Mouse (Mus musculus): ENCODE data around the gene Fggy. TPM values are rescaled to one million over a fixed set of nuclear protein-coding genes. Genes with fewer than 3 reads are reported as not detected.

The Fggy gene
- total and polyA plus RNA-seq, 3 experiments = not detected

- Histone ChIP-seq H3K4me3 (ENCODE audit: control insufficient read depth in 1 of 2, insufficient read depth in 1 of 2, low read depth in 2 of 2, low read length in 2 of 2) (no peak overlapping the region), H3K79me2 (ENCODE audit: control insufficient read depth, insufficient read depth, low read length, poor library complexity) (no peaks in the 10 kb centered on the region), H3K27ac (ENCODE audit: control insufficient read depth, low read depth, low read length) (no peak overlapping the region), H3K4me1 (ENCODE audit: control insufficient read depth in 1 of 2, insufficient read depth in 2 of 2, low read length in 2 of 2) (no peaks in the 10 kb centered on the region), H3K36me3 (ENCODE audit: control insufficient read depth in 1 of 2, insufficient read depth in 2 of 2, low read length in 2 of 2) (no peaks in the 10 kb centered on the region), H3K9me3 (replicated peaks; ENCODE audit: insufficient read depth, low read length) (no peaks in the 10 kb centered on the region), H3K9ac (ENCODE audit: control insufficient read depth, low read depth, low read length, poor library complexity, severe bottlenecking) (no peak overlapping the region), H3K27me3 (ENCODE audit: control insufficient read depth in 1 of 2, insufficient read depth in 2 of 2, low read length in 2 of 2) (no peaks in the 10 kb centered on the region)
- DNase-seq (ENCODE audit: low read depth, low spot score) = no peak
- TF ChIP-seq EP300 (IDR thresholded peaks at IDR 0.05; ENCODE audit: low read depth in 1 of 2, low read length in 2 of 2) (no peak), RAD21 (IDR thresholded peaks at IDR 0.05; ENCODE audit: low read depth, low read length) (no peak), GABPA (IDR thresholded peaks at IDR 0.05; ENCODE audit: low read depth, low read length) (no peak), USF1 (IDR thresholded peaks at IDR 0.05; ENCODE audit: low read depth, low read length) (no peak), MAFK (IDR thresholded peaks at IDR 0.05; ENCODE audit: borderline replicate concordance, low read depth, low read length) (no peak), RCOR1 (IDR thresholded peaks at IDR 0.05; ENCODE audit: low read depth, low read length) (no peak), SMC3 (IDR thresholded peaks at IDR 0.05; ENCODE audit: low read depth, low read length) (no peak), MEF2A (IDR thresholded peaks at IDR 0.05; ENCODE audit: extremely low read depth, insufficient replicate concordance, low read depth, low read length, poor library complexity, severe bottlenecking) (no peak), MAZ (IDR thresholded peaks at IDR 0.05; ENCODE audit: low read depth, low read length) (no peak), ZKSCAN1 (IDR thresholded peaks at IDR 0.05; ENCODE audit: low read depth, low read length) (no peak), KAT2A (conservative IDR thresholded peaks at IDR 0.05; ENCODE audit: low read depth, low read length) (no peak), UBTF (IDR thresholded peaks at IDR 0.05; ENCODE audit: borderline replicate concordance, insufficient read depth, low read depth, low read length) (no peak)
These were observed 238.0 kb downstream of the Fggy start for GRCm38 (mm10) chr4:95795283-95795682.

- TF ChIP-seq JUND (IDR thresholded peaks at IDR 0.05; ENCODE audit: low read depth, low read length) = no peak
- Histone ChIP-seq H3K9ac (ENCODE audit: control insufficient read depth, low read depth, low read length, poor library complexity, severe bottlenecking) (no peak overlapping the region), H3K4me1 (ENCODE audit: control insufficient read depth in 1 of 2, insufficient read depth in 2 of 2, low read length in 2 of 2) (no peaks in the 10 kb centered on the region), H3K36me3 (ENCODE audit: control insufficient read depth in 1 of 2, insufficient read depth in 2 of 2, low read length in 2 of 2) (no peaks in the 10 kb centered on the region), H3K27me3 (ENCODE audit: control insufficient read depth in 1 of 2, insufficient read depth in 2 of 2, low read length in 2 of 2) (no peaks in the 10 kb centered on the region), H3K27ac (ENCODE audit: control insufficient read depth, low read depth, low read length) (no peak overlapping the region), H3K4me3 (ENCODE audit: control insufficient read depth in 1 of 2, insufficient read depth in 1 of 2, low read depth in 2 of 2, low read length in 2 of 2) (no peak overlapping the region), H3K9me3 (replicated peaks; ENCODE audit: insufficient read depth, low read length) (no peaks in the 10 kb centered on the region), H3K79me2 (ENCODE audit: control insufficient read depth, insufficient read depth, low read length, poor library complexity) (no peaks in the 10 kb centered on the region)
- DNase-seq (ENCODE audit: low read depth, low spot score) = no peak
These were observed 262.3 kb downstream of the Fggy start for GRCm38 (mm10) chr4:95819650-95820049.

DNA sequence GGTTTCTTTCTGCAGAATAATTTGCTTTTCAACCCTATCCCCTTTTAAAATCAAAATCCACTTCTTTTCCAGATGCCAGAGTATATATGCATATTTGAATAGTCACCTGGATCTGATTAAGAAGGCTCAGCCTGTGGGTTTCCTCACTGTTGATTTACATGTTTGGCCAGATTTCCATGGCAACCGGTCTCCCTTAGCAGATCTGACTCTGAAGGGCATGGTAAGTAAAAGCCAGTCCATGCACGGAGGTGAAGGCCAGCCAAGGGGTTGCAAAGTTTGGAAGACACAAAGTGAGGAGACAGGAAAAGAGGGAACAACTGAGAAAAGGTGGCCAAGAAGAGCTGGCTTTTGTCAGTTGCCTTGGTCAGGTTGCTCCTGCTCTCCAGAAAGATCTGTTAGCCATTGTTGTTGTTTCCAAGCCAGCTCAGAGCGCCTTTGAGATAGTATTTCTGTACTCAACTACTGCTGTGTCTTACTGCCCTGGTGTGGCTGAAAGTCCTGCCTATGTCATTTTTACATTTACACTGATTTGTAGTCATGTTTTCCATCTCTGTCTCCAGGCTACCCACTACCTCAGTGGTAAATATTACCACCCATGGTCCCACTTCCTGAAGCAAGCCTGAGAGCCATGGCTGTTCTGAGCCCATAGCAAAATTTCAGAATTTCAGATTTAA lies 264.7 kb downstream of the Fggy start:
- Histone ChIP-seq H3K27ac (ENCODE audit: control insufficient read depth, low read depth, low read length) (no peak overlapping the region), H3K9ac (ENCODE audit: control insufficient read depth, low read depth, low read length, poor library complexity, severe bottlenecking) (no peak overlapping the region), H3K4me3 (ENCODE audit: control insufficient read depth in 1 of 2, insufficient read depth in 1 of 2, low read depth in 2 of 2, low read length in 2 of 2) (no peak overlapping the region), H3K4me1 (ENCODE audit: control insufficient read depth in 1 of 2, insufficient read depth in 2 of 2, low read length in 2 of 2) (no peaks in the 10 kb centered on the region), H3K9me3 (replicated peaks; ENCODE audit: insufficient read depth, low read length) (no peaks in the 10 kb centered on the region), H3K79me2 (ENCODE audit: control insufficient read depth, insufficient read depth, low read length, poor library complexity) (no peaks in the 10 kb centered on the region), H3K27me3 (ENCODE audit: control insufficient read depth in 1 of 2, insufficient read depth in 2 of 2, low read length in 2 of 2) (no peaks in the 10 kb centered on the region), H3K36me3 (ENCODE audit: control insufficient read depth in 1 of 2, insufficient read depth in 2 of 2, low read length in 2 of 2) (no peaks in the 10 kb centered on the region)
- DNase-seq (ENCODE audit: low read depth, low spot score) = no peak
- no peak for TF ChIP-seq MYB (IDR thresholded peaks at IDR 0.05; ENCODE audit: low read depth, low read length)
- no peak for TF ChIP-seq ZNF384 (IDR thresholded peaks at IDR 0.05; ENCODE audit: low read depth, low read length)
- TF ChIP-seq MXI1 (IDR thresholded peaks at IDR 0.05; ENCODE audit: low read depth, low read length) = no peak
- TF ChIP-seq MAZ (IDR thresholded peaks at IDR 0.05; ENCODE audit: low read depth, low read length) = no peak
